Mouse (Mus musculus): Measurements from ENCODE around the gene Cobll1.

The Cobll1 gene

DNA sequence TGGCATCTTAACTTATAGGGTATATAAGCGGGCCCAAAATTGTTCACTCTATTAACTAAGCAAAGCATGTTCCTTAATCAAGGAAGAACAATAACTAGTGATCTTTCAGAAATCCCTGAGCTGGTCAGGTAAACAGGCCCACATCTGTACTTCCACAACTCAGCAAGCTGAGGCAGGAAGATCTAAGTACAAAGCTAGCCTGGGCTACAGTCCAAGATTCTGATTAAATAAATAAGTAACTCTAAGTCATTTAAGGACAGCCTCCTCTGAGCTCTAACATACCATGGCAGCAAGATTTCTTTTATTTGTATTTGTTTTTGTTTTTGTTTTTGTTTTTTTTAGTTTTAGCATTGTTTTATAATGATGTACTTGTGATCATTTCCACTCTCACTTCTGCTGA, 42.2 kb downstream of the Cobll1 start:
- no peak for DNase-seq (ENCODE audit: low read depth, low spot score)

DNA sequence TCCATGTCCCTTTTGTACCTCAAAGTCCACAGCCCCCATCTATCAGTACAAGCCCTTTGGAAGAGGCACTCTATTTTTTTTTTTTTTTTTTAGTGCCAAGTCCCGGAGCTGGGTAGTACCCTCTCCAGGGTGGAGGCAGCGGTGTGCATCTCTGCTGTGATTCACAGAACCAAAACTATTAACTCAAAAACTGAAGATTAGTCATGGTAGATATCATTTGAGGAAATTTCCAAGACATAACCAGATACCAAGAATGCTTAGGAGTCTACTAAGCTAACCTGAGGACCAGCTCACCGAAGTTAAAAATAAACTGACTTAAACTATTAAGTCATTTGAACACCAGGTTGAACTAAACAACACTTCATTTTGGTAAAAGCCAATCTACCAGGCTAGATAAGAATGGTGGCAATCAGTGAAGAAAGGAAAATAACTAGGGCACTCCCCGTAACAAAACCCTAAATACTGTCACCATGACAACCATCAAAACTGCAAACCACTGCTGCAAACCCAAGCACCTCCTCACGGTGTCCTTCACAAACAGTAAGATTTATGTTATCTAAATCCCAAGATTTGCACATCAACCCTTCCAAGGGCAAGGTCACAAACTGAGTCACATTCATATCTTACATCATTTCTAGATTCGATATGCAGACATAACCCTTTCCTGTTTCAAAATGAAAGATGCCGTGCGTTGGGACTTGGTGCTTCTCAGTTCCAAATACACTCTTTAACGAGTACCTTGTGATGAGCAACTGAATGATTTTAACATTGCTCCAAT, 43.8 kb downstream of the Cobll1 start:
- DNase-seq (ENCODE audit: low read depth, low spot score): no peak

DNA sequence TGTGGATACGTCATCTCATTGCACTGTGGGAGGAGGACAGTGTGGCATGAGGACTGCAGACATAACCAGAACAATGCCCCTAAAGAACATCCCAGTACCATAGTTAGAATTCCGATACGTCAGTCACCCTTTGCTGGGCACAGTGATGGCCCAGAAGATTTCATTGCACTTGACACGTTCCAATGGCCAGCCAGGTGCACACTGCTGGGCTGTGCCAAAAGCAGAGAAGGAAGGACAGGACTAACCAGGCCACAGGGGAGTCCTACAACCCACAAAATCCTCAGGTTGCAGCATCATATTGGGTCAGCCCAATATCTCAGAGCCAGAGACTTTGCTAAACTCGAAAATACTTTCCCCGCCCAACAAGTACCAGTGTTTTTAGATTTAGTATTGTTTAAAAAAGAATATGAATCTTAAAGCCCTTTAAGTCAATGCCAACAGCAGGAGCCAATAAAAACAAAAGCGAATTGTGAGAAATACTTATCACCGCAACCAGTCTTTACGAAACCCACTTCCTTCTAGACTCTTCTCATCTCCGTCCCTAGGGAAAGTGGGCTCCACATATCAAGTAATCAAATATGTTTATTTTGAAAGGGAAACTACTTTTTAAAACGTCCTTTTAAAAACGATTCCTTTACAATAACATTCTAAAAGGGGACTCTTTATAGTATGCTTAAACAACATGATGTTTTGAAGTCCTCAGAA, 46.0 kb downstream of the Cobll1 start:
- DNase-seq (ENCODE audit: low read depth, low spot score): no peak

DNA sequence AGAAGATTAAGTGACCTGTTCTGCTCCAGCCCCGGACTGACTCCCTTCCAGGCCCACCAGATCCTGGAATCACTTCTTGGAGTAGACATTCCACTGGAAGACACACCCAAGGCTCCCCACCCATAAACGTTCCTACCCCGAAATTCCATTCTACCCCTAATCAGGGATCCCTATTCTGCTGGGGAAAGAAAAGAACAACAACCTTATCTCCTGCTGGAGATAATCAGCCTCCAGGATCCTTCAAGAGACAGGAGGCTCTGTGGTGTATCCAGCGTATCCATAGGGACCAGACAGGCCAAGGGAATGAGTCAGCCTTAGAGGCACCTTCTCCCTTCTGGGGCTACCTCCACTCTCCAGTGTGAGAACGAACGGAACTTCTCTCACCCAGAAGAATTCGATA, 47.8 kb downstream of the Cobll1 start:
- no peak for DNase-seq (ENCODE audit: low read depth, low spot score)

DNA sequence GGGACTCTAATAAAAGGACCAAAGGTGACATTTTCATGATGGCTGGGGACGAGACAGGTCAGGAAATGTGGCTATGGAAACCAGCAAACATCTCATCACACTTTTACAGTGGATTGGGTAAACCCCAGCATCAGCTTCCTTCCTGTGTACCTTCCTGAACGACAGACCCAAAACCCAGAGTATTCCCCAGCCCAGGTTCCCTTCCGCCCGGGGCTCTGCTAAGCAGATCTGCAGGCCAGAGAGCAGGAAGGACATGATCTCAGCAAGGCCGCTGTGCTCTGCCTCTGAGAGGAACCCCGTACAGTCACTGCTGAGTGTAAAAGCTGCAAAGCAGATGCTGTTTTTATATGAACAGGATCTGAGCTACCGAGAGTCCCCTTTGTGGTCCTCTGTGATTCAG, 49.9 kb downstream of the Cobll1 start:
- no peak for DNase-seq (ENCODE audit: low read depth, low spot score)

DNA sequence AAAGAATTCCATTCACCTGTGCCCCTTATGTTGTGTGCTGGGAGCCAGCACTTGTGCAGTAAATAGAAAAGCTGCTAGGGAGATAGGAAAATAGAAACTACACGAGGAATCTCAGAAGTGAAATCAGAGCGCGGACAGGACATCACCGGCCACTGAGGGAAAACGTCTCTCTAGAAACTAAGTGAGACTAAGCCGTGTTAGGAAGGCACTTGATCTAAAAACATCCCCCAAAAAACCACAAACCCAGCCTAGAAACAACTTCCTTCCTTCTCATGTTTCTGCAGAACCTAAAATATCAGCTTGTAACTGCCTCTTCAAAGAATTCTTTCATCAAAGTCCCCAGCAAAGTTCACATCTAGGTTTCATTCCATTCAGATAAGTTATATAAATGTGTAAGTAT, 50.6 kb downstream of the Cobll1 start:
- DNase-seq (ENCODE audit: low read depth, low spot score): no peak

DNA sequence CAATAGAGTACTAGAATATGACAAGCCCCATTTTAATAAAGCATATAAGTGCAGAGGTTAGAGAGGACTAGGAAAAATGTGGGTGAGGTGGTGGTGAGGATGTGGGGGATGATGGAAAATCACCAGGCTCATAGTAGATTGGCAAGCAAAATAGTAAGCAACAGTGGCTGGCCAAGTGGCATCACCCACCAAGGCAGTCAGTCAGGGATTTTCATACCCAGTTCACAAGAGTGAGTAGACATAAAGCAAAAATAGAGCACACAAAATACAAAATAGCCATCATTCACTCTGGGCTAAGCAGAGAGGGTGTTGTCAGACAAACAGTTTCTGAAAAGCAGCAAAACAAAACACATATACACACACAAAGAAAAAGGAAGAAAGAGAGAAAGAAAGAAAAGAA, 51.6 kb downstream of the Cobll1 start:
- no peak for DNase-seq (ENCODE audit: low read depth, low spot score)

DNA sequence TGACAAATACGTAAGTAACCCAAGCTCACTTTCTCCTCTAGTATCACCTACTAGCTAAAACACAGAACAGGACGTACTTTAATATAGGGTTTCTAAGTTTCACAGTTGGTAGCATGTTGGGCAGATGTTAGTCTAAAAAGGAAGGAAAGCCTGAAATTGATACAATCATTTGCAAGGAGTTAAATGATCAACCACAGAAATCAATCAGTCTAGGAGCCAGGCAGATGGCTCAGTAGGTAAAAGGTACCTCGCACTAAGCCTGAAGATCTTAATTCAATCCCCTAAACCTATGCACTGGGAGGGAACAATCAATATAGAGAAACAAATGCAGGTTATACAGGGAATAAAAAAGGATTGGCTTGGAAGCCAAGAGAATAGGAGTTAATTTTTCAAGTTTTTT, 52.0 kb downstream of the Cobll1 start:
- DNase-seq (ENCODE audit: low read depth, low spot score): no peak

DNA sequence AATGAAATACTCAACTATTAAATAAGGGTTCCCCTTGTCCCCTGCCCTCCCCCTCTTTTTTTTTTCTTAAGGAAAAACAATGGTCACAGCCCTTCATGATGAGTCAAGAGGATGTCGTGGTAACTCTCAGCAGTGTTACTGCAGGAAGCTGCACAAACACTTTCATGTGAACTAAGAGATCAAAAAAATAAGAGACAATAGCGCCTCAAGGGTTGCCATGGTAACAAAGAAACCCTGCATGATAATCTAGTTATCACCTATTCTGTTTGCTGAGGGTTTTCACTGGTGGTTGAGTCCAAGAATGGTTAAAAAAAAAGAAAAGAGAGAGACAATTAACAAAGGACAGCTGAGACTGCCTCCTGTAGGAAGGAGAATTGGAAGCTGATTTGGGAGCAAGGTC, 56.5 kb downstream of the Cobll1 start:
- no peak for DNase-seq (ENCODE audit: low read depth, low spot score)

DNA sequence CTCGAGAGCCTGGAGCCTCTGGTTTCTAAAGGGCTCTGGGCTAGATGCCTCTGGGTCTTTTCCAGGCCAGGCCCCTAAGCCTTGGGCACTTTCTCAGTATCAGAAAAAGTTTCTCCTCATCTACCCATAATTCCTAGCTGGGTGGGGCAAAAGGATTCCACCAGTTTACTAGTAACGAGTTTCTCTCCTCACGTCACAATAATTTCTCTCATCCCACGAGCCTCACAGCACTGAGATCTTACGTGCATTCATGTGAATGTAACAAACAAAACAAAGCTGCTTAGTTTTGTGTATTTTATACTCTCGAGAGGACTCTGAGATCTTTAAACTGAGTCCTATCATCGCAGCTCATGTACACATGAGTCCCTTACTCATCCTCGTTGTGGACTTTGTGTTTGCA, 57.5 kb downstream of the Cobll1 start:
- DNase-seq (ENCODE audit: low read depth, low spot score): no peak

DNA sequence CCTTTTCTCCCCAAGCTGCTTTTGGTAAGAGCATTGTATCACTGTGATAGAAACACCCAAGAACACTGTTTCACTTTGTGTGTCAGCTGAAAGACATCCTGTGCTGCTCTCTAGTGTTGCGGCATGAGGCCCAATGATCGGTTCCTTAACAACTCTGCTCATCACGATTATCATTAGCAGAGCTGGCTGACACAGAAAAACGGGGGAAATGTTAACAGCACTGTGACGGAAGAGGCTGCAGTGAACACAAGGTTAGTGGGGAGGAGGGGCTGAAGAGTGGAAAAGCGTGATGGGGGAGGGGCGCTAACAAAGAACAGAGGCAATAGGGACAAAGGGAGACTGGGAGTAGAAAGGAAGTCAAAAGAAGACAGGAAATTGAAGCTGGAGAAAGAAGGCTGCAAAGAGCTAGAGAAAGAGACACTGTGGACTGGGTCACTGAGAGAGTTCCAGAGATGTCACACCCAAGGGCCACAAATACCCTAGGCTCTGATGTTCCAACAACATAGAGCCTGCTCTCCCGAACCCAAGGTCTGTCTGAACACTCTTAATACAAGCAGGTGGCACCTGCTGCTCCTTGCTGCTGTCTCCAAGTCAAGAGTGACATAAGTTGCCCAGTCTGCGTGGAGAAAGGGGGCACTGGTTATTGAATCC, 58.0 kb downstream of the Cobll1 start:
- DNase-seq (ENCODE audit: low read depth, low spot score): no peak

DNA sequence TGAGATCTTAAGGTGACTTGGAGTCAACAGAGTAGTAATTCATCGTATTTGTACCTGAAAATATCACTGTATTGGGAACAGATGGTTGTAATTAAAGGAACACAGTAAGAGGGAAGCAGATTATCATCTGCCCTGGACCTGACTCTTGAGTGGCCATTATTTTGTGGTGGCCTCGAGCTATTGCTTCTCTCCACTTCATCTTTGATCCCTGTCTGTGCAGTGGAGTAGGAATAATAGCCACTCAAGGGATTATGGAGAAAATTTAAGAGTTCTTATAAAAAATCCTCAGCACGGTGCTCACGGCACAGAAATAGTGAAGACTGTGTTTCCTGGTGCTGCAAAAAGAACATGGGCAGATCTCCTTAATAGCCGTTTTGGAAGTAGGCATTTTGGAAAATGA, 63.6 kb downstream of the Cobll1 start:
- no peak for DNase-seq (ENCODE audit: low read depth, low spot score)

DNA sequence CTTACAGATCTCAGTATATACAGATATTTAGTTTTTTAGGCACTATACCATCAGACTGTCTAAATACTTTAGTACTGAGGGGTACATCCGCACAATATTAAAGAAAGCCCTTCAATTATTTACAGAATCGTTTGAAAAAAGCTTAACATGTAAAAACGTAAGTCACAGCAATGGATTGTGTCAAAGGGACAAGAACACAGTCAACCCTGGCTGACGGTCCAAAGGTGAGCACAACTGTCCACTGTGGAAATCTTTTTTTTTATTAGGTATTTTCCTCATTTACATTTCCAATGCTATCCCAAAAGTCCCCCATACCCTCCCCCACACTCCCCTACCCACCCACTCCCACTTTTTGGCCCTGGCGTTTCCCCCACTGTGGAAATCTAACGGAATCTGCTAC, 67.1 kb downstream of the Cobll1 start:
- DNase-seq (ENCODE audit: low read depth, low spot score): no peak

DNA sequence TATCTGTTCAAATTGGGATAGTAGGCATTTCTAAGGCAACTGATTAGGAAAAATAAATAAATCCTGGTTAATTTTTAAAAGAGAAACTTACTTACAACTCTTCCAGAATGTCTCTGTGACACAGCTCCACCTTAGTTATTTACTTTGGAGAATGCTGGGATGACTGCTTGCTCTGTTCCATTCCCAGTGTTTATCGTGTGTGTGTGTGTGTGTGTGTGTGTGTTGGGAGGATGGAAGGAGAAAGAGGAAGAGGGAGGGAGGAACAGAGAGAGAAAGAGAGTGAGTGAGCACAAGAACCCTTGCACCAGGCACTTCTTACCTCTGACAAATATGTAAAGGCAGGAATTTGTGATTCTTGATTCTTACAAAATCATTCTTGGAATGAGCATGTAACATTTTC, 67.7 kb downstream of the Cobll1 start:
- no peak for DNase-seq (ENCODE audit: low read depth, low spot score)

DNA sequence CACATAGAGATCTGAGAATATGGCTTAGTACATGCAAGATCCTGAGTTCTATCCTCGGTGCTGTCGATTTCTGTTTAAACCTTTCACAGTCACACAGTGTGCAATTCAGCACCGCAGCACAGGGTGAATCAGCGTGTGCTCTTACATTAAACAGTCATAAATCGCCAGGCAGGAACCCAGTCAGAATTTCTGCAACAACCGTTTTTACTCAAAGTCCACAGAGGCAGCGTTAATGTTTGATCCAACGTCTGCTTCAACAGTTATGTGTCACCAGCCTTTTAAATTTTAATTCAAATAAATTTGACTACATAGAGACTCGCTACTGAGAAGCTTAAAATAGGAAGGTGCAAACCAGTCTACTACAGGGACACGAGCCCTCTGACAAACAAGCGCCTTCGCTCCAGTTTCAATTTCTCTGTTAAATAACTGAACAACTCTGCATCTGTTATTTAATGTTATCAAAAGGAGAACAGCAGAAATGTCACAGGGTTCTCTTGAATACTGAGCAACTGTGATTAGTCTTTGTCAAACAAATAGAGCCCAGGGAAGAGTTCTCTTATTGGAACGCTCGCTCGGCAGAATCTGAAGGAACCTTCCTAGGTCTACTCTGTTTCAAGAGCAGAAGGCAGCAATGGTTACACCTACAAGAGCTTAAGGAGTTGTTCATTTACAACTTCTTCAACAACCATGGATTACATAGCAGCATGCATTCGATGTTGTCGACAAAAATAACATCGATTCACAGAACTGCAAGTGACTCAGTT, 68.3 kb downstream of the Cobll1 start:
- no peak for DNase-seq (ENCODE audit: low read depth, low spot score)

DNA sequence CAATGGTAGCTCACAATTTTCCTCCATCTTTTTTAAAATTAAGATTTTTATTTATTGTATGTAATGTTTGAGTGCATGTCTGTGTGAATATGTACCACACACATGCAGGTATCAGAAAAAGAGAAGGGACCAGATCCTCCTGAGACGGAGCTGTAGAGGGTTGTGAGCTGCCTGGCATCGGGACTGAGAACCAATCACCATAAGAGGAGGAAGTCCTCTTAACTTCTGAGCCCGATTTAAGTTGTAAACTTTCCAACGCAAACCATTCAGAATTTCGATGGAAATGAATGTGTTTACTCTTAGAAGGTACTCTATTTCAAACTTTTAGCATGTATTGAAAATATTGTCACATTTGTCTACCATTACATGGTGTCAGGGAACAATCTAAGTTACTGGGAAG, 68.9 kb downstream of the Cobll1 start:
- DNase-seq (ENCODE audit: low read depth, low spot score): no peak

DNA sequence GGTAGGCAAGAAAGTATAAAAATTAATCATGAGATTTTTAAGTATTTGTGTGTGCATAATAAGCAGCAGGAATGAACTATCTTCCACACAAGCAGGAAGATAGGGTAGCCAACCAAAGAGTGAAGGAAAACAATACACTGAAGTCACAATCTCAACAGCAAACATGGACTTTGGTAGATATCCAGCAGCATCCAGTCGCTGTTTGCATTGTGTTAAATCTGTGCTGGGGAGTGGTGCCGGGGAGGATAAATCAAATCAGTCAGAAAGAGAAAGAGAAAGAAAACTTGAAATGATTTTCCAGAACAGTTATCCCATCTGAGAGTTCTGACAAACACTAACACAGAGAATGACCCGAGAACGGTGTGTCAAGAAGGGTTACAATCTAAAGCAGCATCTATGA, 75.2 kb downstream of the Cobll1 start:
- no peak for DNase-seq (ENCODE audit: low read depth, low spot score)

DNA sequence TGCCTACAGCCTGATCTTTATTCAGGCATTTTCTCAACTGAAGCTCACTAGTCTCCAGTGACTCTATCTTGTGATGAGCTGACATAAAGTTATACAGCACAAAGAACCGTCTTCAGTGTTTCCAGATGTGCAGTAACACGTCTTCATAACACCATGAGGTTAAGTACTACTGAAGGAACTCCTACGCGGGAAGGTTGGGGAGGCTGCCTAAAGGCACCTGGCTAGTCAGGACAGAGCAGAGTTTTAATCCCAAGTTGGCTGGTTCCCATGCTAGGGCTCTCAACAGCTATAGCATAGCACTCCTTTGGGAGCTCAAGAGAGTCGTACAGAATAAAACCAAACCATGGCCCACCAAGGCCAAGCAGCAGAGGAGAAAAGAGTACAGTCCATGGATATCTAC, 76.6 kb downstream of the Cobll1 start:
- no peak for DNase-seq (ENCODE audit: low read depth, low spot score)

DNA sequence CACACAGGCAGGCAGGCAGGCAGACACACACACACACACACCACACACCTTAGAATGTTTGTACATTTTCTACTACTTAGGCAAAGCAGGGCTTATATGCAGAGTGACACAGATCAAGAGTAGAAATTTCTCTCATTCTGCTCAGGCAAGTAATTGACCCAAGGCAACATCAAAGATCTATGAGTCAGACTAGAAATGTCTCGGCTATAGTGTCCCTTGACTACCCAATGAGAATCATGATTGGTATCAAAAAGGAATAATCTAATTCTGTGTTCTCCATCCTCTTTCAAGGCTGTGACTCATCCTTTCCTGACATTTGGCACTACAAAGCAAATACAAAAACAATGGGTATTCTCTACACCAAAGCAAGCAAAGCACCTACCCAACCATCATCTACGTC, 77.5 kb downstream of the Cobll1 start:
- no peak for DNase-seq (ENCODE audit: low read depth, low spot score)

DNA sequence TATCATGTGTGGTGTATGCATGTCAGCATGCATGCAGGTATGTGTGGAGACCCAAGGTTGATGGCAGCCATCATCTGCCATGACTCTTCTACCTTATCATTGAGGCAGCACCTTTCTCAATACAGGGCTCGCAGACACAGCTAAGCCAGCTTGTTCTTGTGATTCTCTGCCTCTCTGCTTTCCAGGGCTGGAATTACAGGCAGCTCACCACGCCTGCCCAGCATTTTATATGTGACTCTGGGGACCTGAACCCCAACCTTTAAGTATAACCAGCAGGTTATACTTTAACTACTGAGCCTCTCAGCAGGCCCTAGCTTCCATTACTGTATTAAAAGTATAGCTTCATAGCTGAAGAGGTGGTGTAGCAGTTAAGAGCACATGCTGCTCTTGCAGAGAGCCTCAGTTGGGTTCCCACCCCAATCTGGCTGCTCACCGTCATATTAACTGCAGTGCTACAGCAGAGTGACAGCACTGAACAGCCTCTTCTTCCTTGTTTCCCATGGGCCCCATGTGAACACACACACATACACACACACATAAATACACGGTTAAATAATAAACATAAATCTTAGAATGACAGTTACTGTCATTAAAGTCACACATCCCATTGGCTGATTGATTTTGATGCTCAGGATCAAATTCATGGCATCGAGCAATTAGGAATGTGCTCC, 81.1 kb downstream of the Cobll1 start:
- no peak for DNase-seq (ENCODE audit: low read depth, low spot score)

DNA sequence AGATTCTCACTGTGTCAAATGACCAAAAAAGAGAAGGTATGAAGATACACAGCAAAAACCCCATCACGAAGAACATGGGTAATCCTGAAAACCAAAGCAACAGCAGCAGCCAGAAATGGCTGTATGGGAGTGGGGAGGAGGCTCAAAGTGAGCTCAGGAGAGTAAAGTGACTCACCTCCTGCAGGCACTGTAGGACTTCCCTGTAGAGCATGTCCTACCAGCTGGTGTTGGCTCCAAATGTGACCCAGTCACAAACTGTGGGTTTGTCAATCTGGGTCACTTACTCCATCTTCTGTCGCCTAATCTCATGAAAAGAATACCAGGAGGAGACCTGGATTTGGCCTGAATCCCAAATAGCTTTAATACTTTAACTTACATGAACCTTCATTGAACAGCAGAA, 81.9 kb downstream of the Cobll1 start:
- no peak for DNase-seq (ENCODE audit: low read depth, low spot score)

DNA sequence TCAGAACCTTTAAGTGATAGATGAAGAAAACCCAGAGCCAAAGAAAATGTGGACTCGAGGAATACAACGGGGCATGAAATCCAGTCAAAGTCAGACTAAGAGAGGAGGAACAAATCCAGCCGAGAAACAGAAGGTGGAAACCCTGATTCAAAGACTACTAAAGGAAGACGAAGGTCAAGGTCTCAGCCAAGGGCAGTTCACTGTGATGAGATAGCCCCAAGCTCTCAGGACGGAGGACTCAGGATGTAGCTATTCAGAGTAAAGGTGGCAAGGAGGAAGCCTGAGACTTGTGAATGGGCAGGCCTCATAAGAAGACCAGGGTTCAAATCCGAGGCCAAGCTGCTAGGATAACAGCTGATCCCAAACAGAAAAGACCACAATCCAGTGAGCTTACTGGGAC, 90.3 kb downstream of the Cobll1 start:
- no peak for DNase-seq (ENCODE audit: low read depth, low spot score)

All from mesoderm, embryonic 11.5 days (tissue).